Mouse (Mus musculus): Measurements from ENCODE around the gene Btg2. TPM values are rescaled to one million over a fixed set of nuclear protein-coding genes. Genes with fewer than 3 reads are reported as not detected.
A peak's percentile ranks its signal among the peaks of the same experiment; 100 is the strongest.

Btg2 gene
- polyA plus RNA-seq, 2 experiments, result 18.6 to 26.4 TPM

DNA sequence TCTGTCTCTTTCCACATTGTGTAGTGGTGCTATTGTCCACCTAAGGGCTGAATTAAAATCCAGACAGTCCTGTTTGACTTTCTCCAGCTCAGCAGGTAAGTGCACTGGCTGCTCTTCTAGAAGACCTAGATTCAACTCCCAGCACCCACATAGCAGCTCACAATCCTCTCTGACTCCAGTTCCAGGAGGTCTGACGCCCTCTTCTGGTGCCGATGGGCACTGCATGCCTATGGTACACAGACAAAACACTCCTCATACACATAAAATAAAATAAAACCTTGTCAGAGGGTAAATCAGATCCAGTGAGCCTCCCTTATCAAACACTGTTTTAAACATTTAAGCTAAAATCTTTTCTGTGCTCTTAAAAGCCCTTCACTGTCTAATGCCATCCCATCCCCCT, 42.4 kb downstream of the Btg2 start:
- DNase-seq (ENCODE audit: low spot score), result no peak
- WGBS, result 72% methylated on average over 2 of the region's 2 CpGs
- TF ChIP-seq POLR2A (IDR thresholded peaks at IDR 0.05; ENCODE audit: borderline replicate concordance, extremely low read depth, insufficient read depth, insufficient read length), result no peak
- H3K4me2 ChIP-seq (replicated peaks; ENCODE audit: low read depth, low read length, severe bottlenecking), result no peak overlapping the region; the same call in 1 of the 2 replicates
- H3K4me3 ChIP-seq (replicated peaks; ENCODE audit: low read length), result no peak overlapping the region
- H3K27ac ChIP-seq (replicated peaks; ENCODE audit: low read depth, low read length), result peak overlapping the region; percentile 77
- H3K4me1 ChIP-seq (ENCODE audit: control insufficient read depth, insufficient read depth, low read length), result peaks cover 21% of the 10 kb centered on the region
- H3K27me3 ChIP-seq (ENCODE audit: control insufficient read depth, insufficient read depth, low read length), result no peaks in the 10 kb centered on the region
- H3K9ac ChIP-seq (ENCODE audit: low read depth, low read length, severe bottlenecking), result no peak overlapping the region
- no peak for ATAC-seq (ENCODE audit: low FRiP score, low read depth)
- no peaks in the 10 kb centered on the region for H3K36me3 ChIP-seq (ENCODE audit: control insufficient read depth, insufficient read depth, low read length)
- H3K9me3 ChIP-seq (ENCODE audit: control insufficient read depth, low read length), result no peaks in the 10 kb centered on the region

DNA sequence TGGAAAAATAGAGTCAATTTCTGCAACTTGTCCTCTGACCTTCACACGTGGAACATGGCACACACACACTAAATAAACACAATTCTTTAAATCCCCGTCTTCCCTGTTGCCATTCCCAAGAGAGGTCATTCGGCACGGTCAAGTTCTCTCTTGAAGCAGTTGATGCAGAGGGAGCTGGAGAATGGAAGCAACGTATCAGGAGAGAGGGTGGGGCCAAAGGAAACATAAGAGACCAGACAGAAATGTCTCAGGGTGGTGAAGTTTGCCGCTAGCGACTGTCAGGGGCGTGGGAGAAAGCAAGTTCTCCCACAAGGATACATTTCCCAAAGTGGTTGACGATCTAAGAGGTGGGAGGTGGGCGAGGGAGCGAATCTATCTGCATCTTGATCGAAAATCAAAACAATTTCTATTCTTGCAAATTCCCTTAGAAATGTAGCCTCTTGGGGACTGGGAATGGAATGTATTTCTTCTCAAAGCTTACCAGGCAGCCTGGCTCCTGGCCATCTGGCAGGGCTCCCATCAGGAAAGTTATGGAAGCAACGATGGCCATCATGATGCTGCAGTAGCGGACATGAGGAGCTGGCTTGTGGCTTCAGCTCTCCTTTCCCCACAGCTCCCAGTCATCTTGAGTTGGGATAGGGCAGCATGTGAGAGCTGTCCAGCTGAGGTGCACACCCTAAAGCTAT, 50.6 kb downstream of the Btg2 start:
- Histone ChIP-seq H3K9me3 (ENCODE audit: control insufficient read depth, low read length) (no peaks in the 10 kb centered on the region), H3K9ac (ENCODE audit: low read depth, low read length, severe bottlenecking) (no peak overlapping the region), H3K27me3 (ENCODE audit: control insufficient read depth, insufficient read depth, low read length) (no peaks in the 10 kb centered on the region), H3K36me3 (ENCODE audit: control insufficient read depth, insufficient read depth, low read length) (no peaks in the 10 kb centered on the region), H3K4me2 (replicated peaks; ENCODE audit: low read depth, low read length, severe bottlenecking) (no peak overlapping the region), H3K27ac (replicated peaks; ENCODE audit: low read depth, low read length) (no peak overlapping the region), H3K4me1 (ENCODE audit: control insufficient read depth, insufficient read depth, low read length) (peaks cover 4% of the 10 kb centered on the region; the same call in 1 of the 2 replicates), H3K4me3 (replicated peaks; ENCODE audit: low read length) (no peak overlapping the region)
- WGBS, result 78% methylated on average over 14 of the region's 14 CpGs
- ATAC-seq (ENCODE audit: low FRiP score, low read depth) (no peak), DNase-seq (ENCODE audit: low spot score) (no peak)
- TF ChIP-seq POLR2A (IDR thresholded peaks at IDR 0.05; ENCODE audit: borderline replicate concordance, extremely low read depth, insufficient read depth, insufficient read length), result no peak

DNA sequence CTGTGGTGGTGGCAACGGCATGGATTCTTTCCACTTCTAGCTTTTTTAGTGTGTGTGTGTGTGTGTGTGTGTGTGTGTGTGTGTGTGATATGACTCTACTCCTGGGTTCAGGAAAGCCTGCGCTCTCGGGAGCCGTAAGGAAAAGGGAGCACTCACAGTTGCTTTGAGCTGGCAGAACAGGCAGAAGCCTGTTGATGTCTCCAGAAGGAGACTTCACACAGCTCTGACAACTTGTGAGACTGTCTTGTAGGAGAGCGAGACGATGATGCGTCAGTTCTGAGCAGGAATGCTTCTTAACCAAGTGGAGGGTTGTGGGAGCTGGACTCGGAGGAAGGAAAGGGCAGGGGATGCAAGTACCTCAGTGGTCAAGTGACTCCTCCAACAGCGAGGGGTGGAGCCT, 52.2 kb downstream of the Btg2 start:
- no peak overlapping the region for H3K27ac ChIP-seq (replicated peaks; ENCODE audit: low read depth, low read length)
- H3K36me3 ChIP-seq (ENCODE audit: control insufficient read depth, insufficient read depth, low read length), result no peaks in the 10 kb centered on the region
- no peak overlapping the region for H3K4me3 ChIP-seq (replicated peaks; ENCODE audit: low read length)
- H3K9ac ChIP-seq (ENCODE audit: low read depth, low read length, severe bottlenecking), result no peak overlapping the region
- no peak overlapping the region for H3K4me2 ChIP-seq (replicated peaks; ENCODE audit: low read depth, low read length, severe bottlenecking)
- no peak for ATAC-seq (ENCODE audit: low FRiP score, low read depth)
- WGBS, result 81% methylated on average over 9 of the region's 9 CpGs
- H3K9me3 ChIP-seq (ENCODE audit: control insufficient read depth, low read length), result no peaks in the 10 kb centered on the region
- DNase-seq (ENCODE audit: low spot score), result no peak
- H3K27me3 ChIP-seq (ENCODE audit: control insufficient read depth, insufficient read depth, low read length), result no peaks in the 10 kb centered on the region
- H3K4me1 ChIP-seq (ENCODE audit: control insufficient read depth, insufficient read depth, low read length), result peaks cover 4% of the 10 kb centered on the region; the same call in 1 of the 2 replicates
- TF ChIP-seq POLR2A (IDR thresholded peaks at IDR 0.05; ENCODE audit: borderline replicate concordance, extremely low read depth, insufficient read depth, insufficient read length), result no peak

DNA sequence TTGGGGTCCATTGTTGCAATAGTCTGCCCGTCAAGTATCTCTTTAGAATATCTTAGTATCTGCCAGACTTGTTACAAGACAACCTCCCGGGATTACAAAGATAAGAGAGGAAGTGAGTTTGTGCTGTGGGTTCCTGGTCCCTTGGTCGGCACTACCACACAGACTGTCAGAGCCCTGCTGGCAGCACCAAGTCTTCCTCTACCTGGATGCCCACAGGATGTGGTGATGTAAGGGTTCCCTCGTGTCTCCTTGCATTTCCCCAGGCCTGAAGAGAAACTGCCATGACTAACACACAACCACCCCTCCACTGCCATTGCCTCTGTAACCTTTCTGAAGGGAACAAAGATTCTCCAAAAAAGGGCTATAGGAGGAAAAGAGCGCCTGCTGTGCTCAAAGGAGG, 52.9 kb downstream of the Btg2 start:
- ATAC-seq (ENCODE audit: low FRiP score, low read depth), result no peak
- Histone ChIP-seq H3K9me3 (ENCODE audit: control insufficient read depth, low read length) (no peaks in the 10 kb centered on the region), H3K36me3 (ENCODE audit: control insufficient read depth, insufficient read depth, low read length) (no peaks in the 10 kb centered on the region), H3K4me2 (replicated peaks; ENCODE audit: low read depth, low read length, severe bottlenecking) (no peak overlapping the region), H3K4me1 (ENCODE audit: control insufficient read depth, insufficient read depth, low read length) (peaks cover 6% of the 10 kb centered on the region; the same call in 1 of the 2 replicates), H3K4me3 (replicated peaks; ENCODE audit: low read length) (no peak overlapping the region), H3K27ac (replicated peaks; ENCODE audit: low read depth, low read length) (no peak overlapping the region), H3K27me3 (ENCODE audit: control insufficient read depth, insufficient read depth, low read length) (no peaks in the 10 kb centered on the region), H3K9ac (ENCODE audit: low read depth, low read length, severe bottlenecking) (no peak overlapping the region)
- 80% methylated on average over 5 of the region's 5 CpGs for WGBS
- no peak for DNase-seq (ENCODE audit: low spot score)
- no peak for TF ChIP-seq POLR2A (IDR thresholded peaks at IDR 0.05; ENCODE audit: borderline replicate concordance, extremely low read depth, insufficient read depth, insufficient read length)

Other genes with a start within 250 kb of the Btg2 start
- gene Optc, start 171.1 kb downstream of the Btg2 start, polyA plus RNA-seq (2012; rRNA removed), result 2.4 and 3.7 TPM in 2 replicates
- gene Optc, start 171.1 kb downstream of the Btg2 start, polyA plus RNA-seq (2014; fragmentation: Nextera tagmentation; extraction: Ambion mirVana), result 1.0 and 1.1 TPM in 2 replicates
- gene Prelp, start 157.7 kb downstream of the Btg2 start, polyA plus RNA-seq (2012; rRNA removed), result 24.5 and 30.3 TPM in 2 replicates
- 13.9 TPM in 2 replicates for gene Prelp, start 157.7 kb downstream of the Btg2 start, polyA plus RNA-seq (2014; fragmentation: Nextera tagmentation; extraction: Ambion mirVana)
- 86.7 and 105 TPM in 2 replicates for gene Fmod, start 41.9 kb downstream of the Btg2 start, polyA plus RNA-seq (2012; rRNA removed)
- 75.1 and 79.5 TPM in 2 replicates for gene Fmod, start 41.9 kb downstream of the Btg2 start, polyA plus RNA-seq (2014; fragmentation: Nextera tagmentation; extraction: Ambion mirVana)
- 0.33 TPM in 2 replicates for gene Chit1, start 32.1 kb upstream of the Btg2 start, polyA plus RNA-seq (2012; rRNA removed)
- 0.18 and 0.30 TPM in 2 replicates for gene Chit1, start 32.1 kb upstream of the Btg2 start, polyA plus RNA-seq (2014; fragmentation: Nextera tagmentation; extraction: Ambion mirVana)
- gene Chil1, start 103.1 kb upstream of the Btg2 start, polyA plus RNA-seq (2012; rRNA removed), result 12.3 and 12.9 TPM in 2 replicates
- gene Chil1, start 103.1 kb upstream of the Btg2 start, polyA plus RNA-seq (2014; fragmentation: Nextera tagmentation; extraction: Ambion mirVana), result 13.6 and 16.3 TPM in 2 replicates
- gene Mybph, start 114.3 kb upstream of the Btg2 start, polyA plus RNA-seq (2012; rRNA removed), result 92.6 and 110 TPM in 2 replicates
- 93.0 and 115 TPM in 2 replicates for gene Mybph, start 114.3 kb upstream of the Btg2 start, polyA plus RNA-seq (2014; fragmentation: Nextera tagmentation; extraction: Ambion mirVana)
- gene Adora1, start 156.3 kb upstream of the Btg2 start, polyA plus RNA-seq (2012; rRNA removed), result 2.0 and 3.6 TPM in 2 replicates
- gene Adora1, start 156.3 kb upstream of the Btg2 start, polyA plus RNA-seq (2014; fragmentation: Nextera tagmentation; extraction: Ambion mirVana), result 1.4 and 2.0 TPM in 2 replicates
- gene Myog, start 210.9 kb upstream of the Btg2 start, polyA plus RNA-seq (2012; rRNA removed), result 162 and 165 TPM in 2 replicates
- gene Myog, start 210.9 kb upstream of the Btg2 start, polyA plus RNA-seq (2014; fragmentation: Nextera tagmentation; extraction: Ambion mirVana), result 118 and 149 TPM in 2 replicates

Data from limb, embryonic 14.5 days (tissue).